Mouse (Mus musculus): Measurements from ENCODE around the gene Btbd35f11. TPM values are rescaled to one million over a fixed set of nuclear protein-coding genes. Genes with fewer than 3 reads are reported as not detected.

The Btbd35f11 gene
- not detected for total RNA-seq (2023)

DNA sequence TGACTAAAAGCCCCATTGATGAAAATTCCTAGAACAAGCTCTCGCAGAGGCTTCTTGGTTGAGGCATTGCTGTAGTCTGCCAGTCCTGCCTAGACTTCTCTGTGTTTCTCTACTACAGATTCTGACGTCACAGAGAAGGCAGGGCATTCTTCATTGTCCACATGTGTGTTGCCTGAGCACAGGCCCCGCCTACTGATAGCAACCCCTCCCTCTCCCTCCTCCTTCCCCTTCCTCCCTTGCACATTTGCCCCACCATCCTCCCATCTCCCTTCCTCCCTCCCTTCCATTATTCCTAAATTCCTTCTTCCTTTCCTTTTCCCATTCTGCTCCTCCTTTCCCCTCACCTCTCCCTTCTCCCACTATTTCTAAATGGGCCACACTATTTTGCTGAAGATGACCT lies at the start of gene Btbd35f11:
Btbd35f11 (minus strand) TSS at position 101 of the 400 bp plus-strand sequence.

Other genes with a start within 250 kb of the Btbd35f11 start
- gene Btbd35f24, start 247.9 kb downstream of the Btbd35f11 start, total RNA-seq (2023) = not detected